Mouse (Mus musculus) forebrain, embryonic 14.5 days (tissue): ENCODE measurements at regions not wholly inside any gene's neighbourhood (a gene's known extent, or its start where the extent isn't known, plus 50 kb on each side); places are given as distances from the start of the nearest gene placed in this dataset.

Experiments
- ATAC-seq: fragments of 200-750 bp; cut with Nextera tagmentation; 2 replicates; pipeline ENCODE4 v1.8.0; 2017; ENCODE audit warnings: mild to moderate bottlenecking, moderate library complexity
- DNase-seq: peaks from one replicate; pipeline ENCODE4 v3.0.0-alpha.2; 2015; ENCODE audit warnings: low spot score
- H3K27ac ChIP-seq: fragments of 300-500 bp; sonication (generic); 2 replicates; pipeline ENCODE4 v1.5.1; 2014; ENCODE audit warnings: low read depth, mild to moderate bottlenecking, control low read depth, low read length, moderate library complexity
- H3K27me3 ChIP-seq: fragments of 300-500 bp; sonication (generic); replicated peaks from 2 replicates; pipeline ENCODE4 v1.6.1; 2014; ENCODE audit warnings: low read length, control low read depth, mixed read lengths; ENCODE audit not compliant: control insufficient read depth, insufficient read depth
- H3K36me3 ChIP-seq: fragments of 300-500 bp; sonication (generic); 2 replicates; pipeline ENCODE4 v1.6.1; 2014; ENCODE audit warnings: low read length, control low read depth; ENCODE audit not compliant: control insufficient read depth, insufficient read depth
- H3K4me1 ChIP-seq: fragments of 300-500 bp; sonication (generic); 2 replicates; pipeline ENCODE4 v1.6.1; 2014; ENCODE audit warnings: antibody characterized with exemption, low read length, control low read depth; ENCODE audit not compliant: control insufficient read depth, insufficient read depth
- H3K4me2 ChIP-seq: fragments of 300-500 bp; sonication (generic); 2 replicates; pipeline ENCODE4 v1.6.1; 2014; ENCODE audit warnings: mild to moderate bottlenecking, control low read depth, low read length
- H3K4me3 ChIP-seq: fragments of 300-500 bp; sonication (generic); 2 replicates; pipeline ENCODE4 v1.5.1; 2014; ENCODE audit warnings: low read depth, low read length, control low read depth
- H3K9ac ChIP-seq: fragments of 300-500 bp; sonication (generic); 2 replicates; pipeline ENCODE4 v1.6.1; 2014; ENCODE audit warnings: mild to moderate bottlenecking, low read length, control low read depth, moderate library complexity
- H3K9me3 ChIP-seq: fragments of 300-500 bp; sonication (generic); replicated peaks from 2 replicates; pipeline ENCODE4 v1.6.1; 2016; ENCODE audit warnings: low read length, control low read depth, mixed read lengths; ENCODE audit not compliant: control insufficient read depth
- WGBS: fragments of 180-500 bp; shearing (Covaris S2); extraction: QIAGEN DNeasy Blood & Tissue Kit; methylation state at CpG from one replicate; pipeline ENCODE4 v1.1.7; 2014; 5-methylcytosine and 5-hydroxymethylcytosine counted together

- 82% methylated on average over 7 of the region's 7 CpGs for WGBS
- H3K36me3 ChIP-seq, result no peaks in the 10 kb centered on the region
- H3K27ac ChIP-seq, result no peak overlapping the region
- H3K4me3 ChIP-seq, result no peak overlapping the region
- no peaks in the 10 kb centered on the region for H3K27me3 ChIP-seq
- ATAC-seq (no peak), DNase-seq (no peak)
- no peak overlapping the region for H3K9ac ChIP-seq
- no peak overlapping the region for H3K4me2 ChIP-seq
- no peaks in the 10 kb centered on the region for H3K4me1 ChIP-seq
- H3K9me3 ChIP-seq, result no peaks in the 10 kb centered on the region
These were observed 220.8 kb upstream of the Dusp10 start for GRCm38 (mm10) chr1:183792230-183792813.

- H3K9ac ChIP-seq, result no peak overlapping the region
- WGBS, result 93% methylated on average over 4 of the region's 4 CpGs
- no peaks in the 10 kb centered on the region for H3K27me3 ChIP-seq
- no peaks in the 10 kb centered on the region for H3K9me3 ChIP-seq
- no peak overlapping the region for H3K4me3 ChIP-seq
- DNase-seq, result no peak
- no peak overlapping the region for H3K27ac ChIP-seq
- H3K4me1 ChIP-seq, result no peaks in the 10 kb centered on the region
- no peak for ATAC-seq
- no peaks in the 10 kb centered on the region for H3K36me3 ChIP-seq
- no peak overlapping the region for H3K4me2 ChIP-seq
These were observed 219.8 kb upstream of the Dusp10 start for GRCm38 (mm10) chr1:183793324-183793723.

GRCm38 (mm10) chr1:183793913-183794445, 219.1 kb upstream of the Dusp10 start:
- no peak overlapping the region for H3K9ac ChIP-seq
- no peak overlapping the region for H3K4me3 ChIP-seq
- H3K4me2 ChIP-seq, result no peak overlapping the region
- no peaks in the 10 kb centered on the region for H3K4me1 ChIP-seq
- 64% methylated on average over 8 of the region's 8 CpGs for WGBS
- no peak overlapping the region for H3K27ac ChIP-seq
- peak; percentile 53 for DNase-seq
- no peaks in the 10 kb centered on the region for H3K9me3 ChIP-seq
- H3K36me3 ChIP-seq, result no peaks in the 10 kb centered on the region
- ATAC-seq, result 0 out of 2 replicates have a peak, but pooled peaks have one; percentile 29
- no peaks in the 10 kb centered on the region for H3K27me3 ChIP-seq

GRCm38 (mm10) chr1:183802351-183802750, 210.8 kb upstream of the Dusp10 start:
- DNase-seq (no peak), ATAC-seq (no peak)
- Histone ChIP-seq H3K27ac (no peak overlapping the region), H3K9me3 (no peaks in the 10 kb centered on the region), H3K4me2 (no peak overlapping the region), H3K4me3 (no peak overlapping the region), H3K27me3 (no peaks in the 10 kb centered on the region), H3K4me1 (no peaks in the 10 kb centered on the region), H3K9ac (no peak overlapping the region), H3K36me3 (no peaks in the 10 kb centered on the region)
- 88% methylated on average over 4 of the region's 4 CpGs for WGBS

GRCm38 (mm10) chr1:183803357-183803756, 209.7 kb upstream of the Dusp10 start:
- Histone ChIP-seq H3K27ac (no peak overlapping the region), H3K4me1 (no peaks in the 10 kb centered on the region), H3K4me3 (no peak overlapping the region), H3K27me3 (no peaks in the 10 kb centered on the region), H3K36me3 (no peaks in the 10 kb centered on the region), H3K9me3 (no peaks in the 10 kb centered on the region), H3K4me2 (no peak overlapping the region), H3K9ac (no peak overlapping the region)
- WGBS, result 90% methylated on average over 5 of the region's 5 CpGs
- no peak for DNase-seq
- ATAC-seq, result no peak

- Histone ChIP-seq H3K4me1 (no peaks in the 10 kb centered on the region), H3K9ac (no peak overlapping the region), H3K36me3 (no peaks in the 10 kb centered on the region), H3K4me3 (no peak overlapping the region), H3K27me3 (no peaks in the 10 kb centered on the region), H3K4me2 (no peak overlapping the region), H3K27ac (no peak overlapping the region), H3K9me3 (no peaks in the 10 kb centered on the region)
- DNase-seq (no peak), ATAC-seq (no peak)
- 82% methylated on average over 1 of the region's 1 CpGs for WGBS
These were observed 209.3 kb upstream of the Dusp10 start for GRCm38 (mm10) chr1:183803826-183804225.

GRCm38 (mm10) chr1:183804295-183804694, 208.8 kb upstream of the Dusp10 start:
- DNase-seq, result no peak
- Histone ChIP-seq H3K27ac (no peak overlapping the region), H3K4me1 (no peaks in the 10 kb centered on the region), H3K9ac (no peak overlapping the region), H3K27me3 (no peaks in the 10 kb centered on the region), H3K9me3 (no peaks in the 10 kb centered on the region), H3K4me3 (no peak overlapping the region), H3K36me3 (no peaks in the 10 kb centered on the region), H3K4me2 (no peak overlapping the region)
- 85% methylated on average over 2 of the region's 2 CpGs for WGBS
- ATAC-seq, result no peak

- Histone ChIP-seq H3K36me3 (no peaks in the 10 kb centered on the region), H3K27me3 (no peaks in the 10 kb centered on the region), H3K4me3 (no peak overlapping the region), H3K4me1 (no peaks in the 10 kb centered on the region), H3K4me2 (no peak overlapping the region), H3K9me3 (no peaks in the 10 kb centered on the region), H3K27ac (no peak overlapping the region), H3K9ac (no peak overlapping the region)
- DNase-seq (no peak), ATAC-seq (no peak)
- WGBS, result 77% methylated on average over 8 of the region's 8 CpGs
These were observed 206.0 kb upstream of the Dusp10 start for GRCm38 (mm10) chr1:183806864-183807730.

GRCm38 (mm10) chr1:183808168-183808567, 204.9 kb upstream of the Dusp10 start:
- Histone ChIP-seq H3K9ac (no peak overlapping the region), H3K4me1 (no peaks in the 10 kb centered on the region), H3K9me3 (no peaks in the 10 kb centered on the region), H3K27me3 (no peaks in the 10 kb centered on the region), H3K27ac (no peak overlapping the region), H3K4me2 (no peak overlapping the region), H3K4me3 (no peak overlapping the region), H3K36me3 (no peaks in the 10 kb centered on the region)
- no peak for DNase-seq
- 89% methylated on average over 2 of the region's 2 CpGs for WGBS
- no peak for ATAC-seq
